Mouse (Mus musculus) spleen, adult 2 months (tissue): ENCODE measurements at regions not wholly inside any gene's neighbourhood (a gene's known extent, or its start where the extent isn't known, plus 50 kb on each side); places are given as distances from the start of the nearest gene placed in this dataset.

Experiments
- DNase-seq, 2 experiments: peaks; one replicate each; pipeline versions ENCODE4 v3.0.0 to v3.0.0-alpha.2; 2012 to 2021; ENCODE audit warnings: low spot score in 2 of 2, low read depth in 1 of 2
- H3K27ac ChIP-seq: fragments of 200-500 bp; 2 replicates; pipeline ENCODE4 v1.5.1; 2012; ENCODE audit warnings: low read length, inconsistent platforms; ENCODE audit not compliant: insufficient read depth
- H3K27me3 ChIP-seq: fragments of 200-500 bp; 2 replicates; pipeline ENCODE4 v1.6.1; 2012; ENCODE audit warnings: mild to moderate bottlenecking, moderate library complexity, low read length, inconsistent platforms; ENCODE audit not compliant: control insufficient read depth, insufficient read depth
- H3K36me3 ChIP-seq: fragments of 200-500 bp; 2 replicates; pipeline ENCODE4 v1.6.1; 2012; ENCODE audit warnings: mild to moderate bottlenecking, low read length, inconsistent platforms; ENCODE audit not compliant: control insufficient read depth, insufficient read depth
- H3K4me1 ChIP-seq: fragments of 200-500 bp; 2 replicates; pipeline ENCODE4 v1.6.1; 2011; ENCODE audit warnings: inconsistent platforms; ENCODE audit not compliant: control insufficient read depth, insufficient read depth, insufficient read length
- H3K4me3 ChIP-seq: fragments of 200-500 bp; 2 replicates; pipeline ENCODE4 v1.5.1; 2011; ENCODE audit warnings: mild to moderate bottlenecking, inconsistent platforms; ENCODE audit not compliant: insufficient read depth, insufficient read length; ENCODE audit errors: extremely low read depth
- CTCF ChIP-seq: fragments of 200-500 bp; IDR thresholded peaks from 2 replicates; pipeline ENCODE4 v1.5.1; 2011; ENCODE audit warnings: mild to moderate bottlenecking, inconsistent platforms; ENCODE audit not compliant: insufficient read depth, insufficient read length, insufficient replicate concordance; ENCODE audit errors: extremely low read depth
- POLR2A ChIP-seq: fragments of 200-500 bp; IDR thresholded peaks from 2 replicates; pipeline ENCODE4 v1.6.1; 2011; ENCODE audit warnings: low read depth, low read length, inconsistent platforms
- WGBS: fragments of 180-500 bp; shearing (Covaris S2); methylation state at CpG from one replicate; pipeline ENCODE4 v1.1.7; 2018; 5-methylcytosine and 5-hydroxymethylcytosine counted together

DNA sequence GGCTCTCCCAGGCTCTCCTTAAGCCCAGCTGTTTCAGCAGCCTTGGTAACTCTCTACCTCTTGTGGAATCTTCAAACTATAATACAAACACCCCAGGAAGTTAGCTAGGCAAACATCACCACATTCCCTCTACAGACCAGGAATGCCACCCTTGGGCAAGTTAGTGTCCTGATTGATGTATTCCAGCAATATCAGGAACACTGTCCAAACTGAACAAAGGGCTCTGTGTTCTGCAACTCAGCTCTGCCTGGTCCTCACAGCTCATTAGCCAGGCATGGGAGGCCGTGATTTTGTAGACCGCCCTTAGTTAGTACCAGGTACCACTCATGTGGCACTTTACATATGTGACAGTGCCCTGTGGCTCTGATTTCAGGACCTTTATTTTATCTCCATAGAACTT, 214.5 kb upstream of the Six2 start:
- Histone ChIP-seq H3K27ac (no peak overlapping the region), H3K27me3 (no peaks in the 10 kb centered on the region), H3K4me3 (no peak overlapping the region), H3K4me1 (no peaks in the 10 kb centered on the region), H3K36me3 (no peaks in the 10 kb centered on the region)
- TF ChIP-seq POLR2A (no peak), CTCF (no peak)
- no peak for DNase-seq
- WGBS = 93% methylated on average over 2 of the region's 2 CpGs

GRCm38 (mm10) chr17:85899096-85899495, 211.0 kb upstream of the Six2 start:
- Histone ChIP-seq H3K36me3 (no peaks in the 10 kb centered on the region), H3K27ac (no peak overlapping the region), H3K4me1 (no peaks in the 10 kb centered on the region), H3K27me3 (no peaks in the 10 kb centered on the region), H3K4me3 (no peak overlapping the region)
- 67% methylated on average over 6 of the region's 6 CpGs for WGBS
- DNase-seq = no peak
- TF ChIP-seq POLR2A (no peak), CTCF (no peak)

DNA sequence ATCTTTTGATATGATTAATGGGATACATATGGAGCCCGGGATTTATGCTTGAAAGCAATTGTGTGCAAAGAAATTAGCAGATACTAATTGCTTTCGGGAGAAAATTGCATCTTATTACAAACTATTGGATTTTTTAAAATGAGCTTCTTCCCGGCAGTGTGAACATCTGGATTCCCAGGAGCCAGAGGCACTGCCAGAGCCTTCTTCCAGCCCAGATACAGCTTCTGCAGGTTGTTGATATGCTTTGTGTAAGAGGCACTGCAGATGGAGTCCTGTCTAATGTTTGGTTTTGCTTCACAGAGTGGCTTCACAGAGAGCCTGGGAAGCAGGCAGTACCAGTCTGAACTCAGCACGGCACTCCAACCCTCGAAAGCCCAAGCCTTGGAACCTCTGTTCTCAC, 207.9 kb upstream of the Six2 start:
- no peak for TF ChIP-seq CTCF
- TF ChIP-seq POLR2A = no peak
- no peak overlapping the region for H3K27ac ChIP-seq
- no peaks in the 10 kb centered on the region for H3K4me1 ChIP-seq
- 89% methylated on average over 5 of the region's 5 CpGs for WGBS
- H3K27me3 ChIP-seq = no peaks in the 10 kb centered on the region
- DNase-seq = no peak
- no peaks in the 10 kb centered on the region for H3K36me3 ChIP-seq
- H3K4me3 ChIP-seq = no peak overlapping the region

DNA sequence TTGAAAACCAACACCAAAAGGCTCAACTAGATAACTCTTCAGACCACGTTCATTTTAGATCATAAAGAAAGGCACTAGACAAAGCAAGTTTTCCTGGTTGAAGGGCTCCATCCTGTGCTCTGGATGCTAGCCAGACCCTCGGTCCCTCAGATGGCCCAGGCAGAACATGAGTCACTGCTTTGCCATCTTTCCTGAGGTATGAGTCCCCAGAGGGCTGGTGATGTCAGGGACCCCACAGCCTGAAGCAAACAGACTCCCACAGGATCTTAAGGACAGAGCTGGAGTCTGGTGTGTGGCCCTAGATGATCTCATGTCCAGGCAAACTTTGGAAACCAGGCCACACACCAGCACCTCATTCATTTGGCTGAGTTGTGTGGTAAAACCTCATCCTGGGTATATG, 203.2 kb upstream of the Six2 start:
- Histone ChIP-seq H3K4me3 (no peak overlapping the region), H3K36me3 (no peaks in the 10 kb centered on the region), H3K4me1 (no peaks in the 10 kb centered on the region), H3K27ac (no peak overlapping the region), H3K27me3 (no peaks in the 10 kb centered on the region)
- TF ChIP-seq CTCF (no peak), POLR2A (no peak)
- no peak for DNase-seq
- WGBS = 72% methylated on average over 2 of the region's 2 CpGs

DNA sequence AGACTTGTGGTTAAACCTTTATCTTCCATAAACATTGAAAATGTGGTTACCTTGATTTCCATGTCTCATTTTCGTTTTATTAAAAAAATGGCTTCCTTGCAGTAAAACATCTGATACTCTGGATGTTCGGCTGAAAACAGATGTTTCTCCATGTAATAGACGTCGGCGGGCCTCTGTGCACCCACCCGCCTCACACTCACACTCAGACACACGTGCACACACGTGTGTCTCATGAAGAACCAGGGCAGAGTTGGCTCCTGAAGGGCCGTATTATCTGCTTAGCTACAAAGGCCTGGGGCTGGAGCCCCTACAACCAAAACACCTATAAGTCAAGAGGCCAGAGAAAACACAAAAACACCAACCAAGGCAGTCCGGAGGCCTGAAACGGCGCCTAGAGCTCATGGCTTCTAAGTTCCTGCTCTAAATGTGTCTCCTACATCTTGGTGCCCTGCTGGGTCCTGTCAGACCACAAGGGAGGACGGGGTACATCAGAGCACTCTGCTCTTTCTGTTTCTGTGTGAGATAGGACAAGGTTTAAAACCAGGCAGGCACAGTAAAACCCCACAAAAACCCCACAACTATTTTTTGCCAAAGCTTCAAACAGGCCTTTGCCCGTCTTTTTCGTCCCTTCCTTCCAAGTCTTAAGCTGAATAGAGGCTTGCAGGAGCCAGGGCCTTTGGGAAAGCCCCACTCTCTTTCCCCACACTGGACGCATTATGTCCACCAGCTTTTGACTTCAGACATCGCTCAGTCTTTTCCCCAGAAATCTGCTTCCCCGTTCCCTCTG, 201.9 kb upstream of the Six2 start:
- H3K4me3 ChIP-seq = no peak overlapping the region
- no peaks in the 10 kb centered on the region for H3K36me3 ChIP-seq
- no peak for DNase-seq
- no peaks in the 10 kb centered on the region for H3K4me1 ChIP-seq
- H3K27me3 ChIP-seq = no peaks in the 10 kb centered on the region
- H3K27ac ChIP-seq = no peak overlapping the region
- no peak for TF ChIP-seq CTCF
- no peak for TF ChIP-seq POLR2A
- WGBS = 87% methylated on average over 18 of the region's 18 CpGs

DNA sequence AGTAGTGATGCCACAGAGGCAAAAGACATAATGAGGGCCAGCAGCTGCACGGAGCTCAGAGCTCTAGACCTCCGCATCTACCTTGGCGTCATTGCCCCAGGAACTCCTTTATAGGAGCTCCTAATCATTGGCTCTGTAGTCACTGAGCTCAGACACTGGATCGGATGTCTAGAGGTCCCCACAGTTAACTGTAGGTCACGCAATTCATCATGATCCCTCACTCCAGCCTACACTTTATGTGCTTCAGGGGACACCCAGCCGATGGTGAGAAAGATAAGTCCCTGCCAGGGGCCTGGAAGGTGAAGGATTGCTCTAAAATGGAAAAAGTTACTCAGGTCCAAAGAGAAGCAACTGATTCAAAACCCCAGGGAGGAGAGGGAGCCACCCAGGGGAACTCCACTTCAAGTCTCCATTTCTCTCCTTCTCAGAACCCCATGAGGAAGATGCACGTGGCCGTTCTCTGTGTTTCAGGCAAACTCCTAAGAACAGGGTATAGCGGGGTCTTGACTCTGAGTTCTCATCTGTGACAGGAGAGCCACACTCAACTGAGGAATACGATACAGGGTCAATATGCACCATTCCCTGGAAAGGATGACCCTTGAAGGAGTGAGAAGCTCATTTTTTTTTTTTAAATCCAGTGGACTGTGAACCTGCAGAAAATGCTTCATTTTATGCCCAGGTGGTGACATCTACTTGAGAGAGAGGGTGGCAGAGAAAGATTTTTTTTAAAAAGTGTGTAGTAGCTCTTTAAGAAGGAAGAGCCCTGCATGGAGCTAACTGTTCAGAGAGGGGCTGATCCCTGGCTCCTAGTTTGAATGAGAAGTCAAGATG, 200.7 kb upstream of the Six2 start:
- no peak for DNase-seq
- H3K36me3 ChIP-seq = no peaks in the 10 kb centered on the region
- TF ChIP-seq POLR2A (no peak), CTCF (no peak)
- WGBS = 87% methylated on average over 10 of the region's 10 CpGs
- no peak overlapping the region for H3K4me3 ChIP-seq
- H3K4me1 ChIP-seq = no peaks in the 10 kb centered on the region
- no peaks in the 10 kb centered on the region for H3K27me3 ChIP-seq
- H3K27ac ChIP-seq = no peak overlapping the region

DNA sequence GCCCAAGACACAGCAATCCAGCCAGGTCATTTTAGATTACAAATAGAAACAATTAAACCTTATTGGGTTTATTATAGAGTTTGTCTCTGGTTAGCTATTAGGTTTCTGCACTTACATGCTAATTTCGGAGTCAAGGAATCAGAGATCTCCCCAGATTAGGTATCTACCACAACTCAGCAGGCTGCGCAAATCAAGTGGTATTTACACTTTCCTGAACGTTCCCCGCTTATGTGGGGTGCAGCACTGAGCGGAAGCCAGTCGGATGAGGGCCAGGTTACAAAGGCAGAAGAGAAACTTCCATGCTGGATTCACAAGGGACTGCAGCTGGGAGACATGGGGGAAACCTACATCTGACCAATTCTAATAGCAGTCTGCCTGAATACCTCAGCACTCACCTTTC, 198.6 kb upstream of the Six2 start:
- H3K27me3 ChIP-seq = no peaks in the 10 kb centered on the region
- TF ChIP-seq POLR2A (no peak), CTCF (no peak)
- H3K36me3 ChIP-seq = no peaks in the 10 kb centered on the region
- WGBS = 91% methylated on average over 6 of the region's 6 CpGs
- no peaks in the 10 kb centered on the region for H3K4me1 ChIP-seq
- no peak for DNase-seq
- no peak overlapping the region for H3K4me3 ChIP-seq
- no peak overlapping the region for H3K27ac ChIP-seq
